Mouse (Mus musculus): ENCODE measurements at regions not wholly inside any gene's neighbourhood (a gene's known extent, or its start where the extent isn't known, plus 50 kb on each side); places are given as distances from the start of the nearest gene placed in this dataset.

- TF ChIP-seq CTCF (IDR thresholded peaks at IDR 0.05; ENCODE audit: borderline replicate concordance, control insufficient read depth, extremely low read depth, insufficient read depth, low read length, poor library complexity) (no peak), POLR2A (IDR thresholded peaks at IDR 0.05; ENCODE audit: control insufficient read depth, extremely low read depth, insufficient read depth, low read length, poor library complexity) (no peak)
- H3K36me3 ChIP-seq (ENCODE audit: control insufficient read depth, insufficient read depth, low read length): no peaks in the 10 kb centered on the region
- no peak overlapping the region for H3K27ac ChIP-seq (ENCODE audit: control insufficient read depth, insufficient read depth, low read length)
- no peak for DNase-seq
- no peaks in the 10 kb centered on the region for H3K4me1 ChIP-seq (replicated peaks; ENCODE audit: control insufficient read depth, insufficient read depth, low read length)
- no peaks in the 10 kb centered on the region for H3K27me3 ChIP-seq (ENCODE audit: control insufficient read depth, insufficient read depth, low read length)
- whole genome bisulfite sequencing: 89% methylated on average over 1 of the region's 1 CpGs
- no peak overlapping the region for H3K4me3 ChIP-seq (ENCODE audit: control insufficient read depth, insufficient read depth, low read length)
Measured at GRCm38 (mm10) chr14:71635091-71635490, 856.5 kb downstream of the Gm9195 start.

- no peak for TF ChIP-seq CTCF (IDR thresholded peaks at IDR 0.05; ENCODE audit: borderline replicate concordance, control insufficient read depth, extremely low read depth, insufficient read depth, low read length, poor library complexity)
- no peak for TF ChIP-seq POLR2A (IDR thresholded peaks at IDR 0.05; ENCODE audit: control insufficient read depth, extremely low read depth, insufficient read depth, low read length, poor library complexity)
- H3K27ac ChIP-seq (ENCODE audit: control insufficient read depth, insufficient read depth, low read length): no peak overlapping the region
- no peak overlapping the region for H3K4me3 ChIP-seq (ENCODE audit: control insufficient read depth, insufficient read depth, low read length)
- WGBS: 92% methylated on average over 4 of the region's 4 CpGs
- H3K27me3 ChIP-seq (ENCODE audit: control insufficient read depth, insufficient read depth, low read length): no peaks in the 10 kb centered on the region
- H3K4me1 ChIP-seq (replicated peaks; ENCODE audit: control insufficient read depth, insufficient read depth, low read length): no peaks in the 10 kb centered on the region
- DNase-seq: no peak
- no peaks in the 10 kb centered on the region for H3K36me3 ChIP-seq (ENCODE audit: control insufficient read depth, insufficient read depth, low read length)
Measured at GRCm38 (mm10) chr14:71609698-71610301, 881.8 kb downstream of the Gm9195 start.

GRCm38 (mm10) chr14:71603710-71604109, 887.9 kb downstream of the Gm9195 start:
- H3K4me3 ChIP-seq (ENCODE audit: control insufficient read depth, insufficient read depth, low read length): no peak overlapping the region
- no peak for DNase-seq
- H3K27me3 ChIP-seq (ENCODE audit: control insufficient read depth, insufficient read depth, low read length): no peaks in the 10 kb centered on the region
- WGBS: 96% methylated on average over 2 of the region's 2 CpGs
- no peak for TF ChIP-seq CTCF (IDR thresholded peaks at IDR 0.05; ENCODE audit: borderline replicate concordance, control insufficient read depth, extremely low read depth, insufficient read depth, low read length, poor library complexity)
- TF ChIP-seq POLR2A (IDR thresholded peaks at IDR 0.05; ENCODE audit: control insufficient read depth, extremely low read depth, insufficient read depth, low read length, poor library complexity): no peak
- H3K4me1 ChIP-seq (replicated peaks; ENCODE audit: control insufficient read depth, insufficient read depth, low read length): no peaks in the 10 kb centered on the region
- no peaks in the 10 kb centered on the region for H3K36me3 ChIP-seq (ENCODE audit: control insufficient read depth, insufficient read depth, low read length)
- H3K27ac ChIP-seq (ENCODE audit: control insufficient read depth, insufficient read depth, low read length): no peak overlapping the region

- H3K27ac ChIP-seq (ENCODE audit: control insufficient read depth, insufficient read depth, low read length): no peak overlapping the region
- no peak for DNase-seq
- H3K4me3 ChIP-seq (ENCODE audit: control insufficient read depth, insufficient read depth, low read length): no peak overlapping the region
- WGBS: 90% methylated on average over 3 of the region's 3 CpGs
- no peaks in the 10 kb centered on the region for H3K4me1 ChIP-seq (replicated peaks; ENCODE audit: control insufficient read depth, insufficient read depth, low read length)
- no peaks in the 10 kb centered on the region for H3K27me3 ChIP-seq (ENCODE audit: control insufficient read depth, insufficient read depth, low read length)
- H3K36me3 ChIP-seq (ENCODE audit: control insufficient read depth, insufficient read depth, low read length): no peaks in the 10 kb centered on the region
- TF ChIP-seq CTCF (IDR thresholded peaks at IDR 0.05; ENCODE audit: borderline replicate concordance, control insufficient read depth, extremely low read depth, insufficient read depth, low read length, poor library complexity) (no peak), POLR2A (IDR thresholded peaks at IDR 0.05; ENCODE audit: control insufficient read depth, extremely low read depth, insufficient read depth, low read length, poor library complexity) (no peak)
Measured at GRCm38 (mm10) chr14:71597859-71598258, 893.8 kb downstream of the Gm9195 start.

- WGBS: 58% methylated on average over 1 of the region's 1 CpGs
- Histone ChIP-seq H3K27me3 (ENCODE audit: control insufficient read depth, insufficient read depth, low read length) (no peaks in the 10 kb centered on the region), H3K4me3 (ENCODE audit: control insufficient read depth, insufficient read depth, low read length) (no peak overlapping the region), H3K36me3 (ENCODE audit: control insufficient read depth, insufficient read depth, low read length) (no peaks in the 10 kb centered on the region), H3K27ac (ENCODE audit: control insufficient read depth, insufficient read depth, low read length) (no peak overlapping the region), H3K4me1 (replicated peaks; ENCODE audit: control insufficient read depth, insufficient read depth, low read length) (no peaks in the 10 kb centered on the region)
- TF ChIP-seq POLR2A (IDR thresholded peaks at IDR 0.05; ENCODE audit: control insufficient read depth, extremely low read depth, insufficient read depth, low read length, poor library complexity): no peak
- TF ChIP-seq CTCF (IDR thresholded peaks at IDR 0.05; ENCODE audit: borderline replicate concordance, control insufficient read depth, extremely low read depth, insufficient read depth, low read length, poor library complexity): no peak
- DNase-seq: no peak
Measured at GRCm38 (mm10) chr14:71588694-71589240, 902.9 kb downstream of the Gm9195 start.

GRCm38 (mm10) chr14:71588006-71588405, 903.6 kb downstream of the Gm9195 start:
- TF ChIP-seq POLR2A (IDR thresholded peaks at IDR 0.05; ENCODE audit: control insufficient read depth, extremely low read depth, insufficient read depth, low read length, poor library complexity) (no peak), CTCF (IDR thresholded peaks at IDR 0.05; ENCODE audit: borderline replicate concordance, control insufficient read depth, extremely low read depth, insufficient read depth, low read length, poor library complexity) (no peak)
- no peaks in the 10 kb centered on the region for H3K36me3 ChIP-seq (ENCODE audit: control insufficient read depth, insufficient read depth, low read length)
- no peaks in the 10 kb centered on the region for H3K4me1 ChIP-seq (replicated peaks; ENCODE audit: control insufficient read depth, insufficient read depth, low read length)
- DNase-seq: no peak
- no peak overlapping the region for H3K27ac ChIP-seq (ENCODE audit: control insufficient read depth, insufficient read depth, low read length)
- no peak overlapping the region for H3K4me3 ChIP-seq (ENCODE audit: control insufficient read depth, insufficient read depth, low read length)
- H3K27me3 ChIP-seq (ENCODE audit: control insufficient read depth, insufficient read depth, low read length): no peaks in the 10 kb centered on the region

- no peak for TF ChIP-seq POLR2A (IDR thresholded peaks at IDR 0.05; ENCODE audit: control insufficient read depth, extremely low read depth, insufficient read depth, low read length, poor library complexity)
- no peak for TF ChIP-seq CTCF (IDR thresholded peaks at IDR 0.05; ENCODE audit: borderline replicate concordance, control insufficient read depth, extremely low read depth, insufficient read depth, low read length, poor library complexity)
- WGBS: 86% methylated on average over 3 of the region's 3 CpGs
- no peak for DNase-seq
- Histone ChIP-seq H3K4me1 (replicated peaks; ENCODE audit: control insufficient read depth, insufficient read depth, low read length) (no peaks in the 10 kb centered on the region), H3K27me3 (ENCODE audit: control insufficient read depth, insufficient read depth, low read length) (no peaks in the 10 kb centered on the region), H3K36me3 (ENCODE audit: control insufficient read depth, insufficient read depth, low read length) (no peaks in the 10 kb centered on the region), H3K4me3 (ENCODE audit: control insufficient read depth, insufficient read depth, low read length) (no peak overlapping the region), H3K27ac (ENCODE audit: control insufficient read depth, insufficient read depth, low read length) (no peak overlapping the region)
Measured at GRCm38 (mm10) chr14:71564816-71565215, 926.8 kb downstream of the Gm9195 start.

Data from thymus, adult 2 months (tissue).